Mouse (Mus musculus) midbrain, embryonic 14.5 days (tissue): ENCODE results near the gene Dhrs4. TPM values are rescaled to one million over a fixed set of nuclear protein-coding genes. Genes with fewer than 3 reads are reported as not detected.

Experiments used
- ATAC-seq: fragments of 200-750 bp; cut with Nextera tagmentation; 2 replicates; pipeline ENCODE4 v1.8.0; 2017; ENCODE audit warnings: moderate number of reproducible peaks, moderate library complexity; ENCODE audit not compliant: low FRiP score, low TSS enrichment
- DNase-seq: peaks from one replicate; pipeline ENCODE4 v3.0.0-alpha.2; 2015
- H3K27ac ChIP-seq: fragments of 300-500 bp; sonication (generic); replicated peaks from 2 replicates; pipeline ENCODE4 v1.5.1; 2014; ENCODE audit warnings: mild to moderate bottlenecking, low read depth, low read length, moderate library complexity
- H3K27me3 ChIP-seq: fragments of 300-500 bp; sonication (generic); 2 replicates; pipeline ENCODE4 v1.6.1; 2014; ENCODE audit warnings: low read length, control low read depth, mixed read lengths; ENCODE audit not compliant: control insufficient read depth, insufficient read depth
- H3K36me3 ChIP-seq: fragments of 300-500 bp; sonication (generic); 2 replicates; pipeline ENCODE4 v1.6.1; 2014; ENCODE audit warnings: low read length, control low read depth; ENCODE audit not compliant: control insufficient read depth, insufficient read depth
- H3K4me1 ChIP-seq: fragments of 300-500 bp; sonication (generic); 2 replicates; pipeline ENCODE4 v1.6.1; 2014; ENCODE audit warnings: mild to moderate bottlenecking, antibody characterized with exemption, low read length, control low read depth; ENCODE audit not compliant: control insufficient read depth, insufficient read depth
- H3K4me2 ChIP-seq: fragments of 300-500 bp; sonication (generic); 2 replicates; pipeline ENCODE4 v1.6.1; 2014; ENCODE audit warnings: mild to moderate bottlenecking, low read length, moderate library complexity
- H3K4me3 ChIP-seq: fragments of 300-500 bp; sonication (generic); replicated peaks from 2 replicates; pipeline ENCODE4 v1.5.1; 2014; ENCODE audit warnings: low read depth, low read length
- H3K9ac ChIP-seq: fragments of 300-500 bp; sonication (generic); replicated peaks from 2 replicates; pipeline ENCODE4 v1.6.1; 2014; ENCODE audit warnings: mild to moderate bottlenecking, low read length, moderate library complexity
- H3K9me3 ChIP-seq: fragments of 300-500 bp; sonication (generic); 2 replicates; pipeline ENCODE4 v1.6.1; 2016; ENCODE audit warnings: low read length, control low read depth, mixed read lengths; ENCODE audit not compliant: control insufficient read depth
- WGBS: fragments of 180-500 bp; shearing (Covaris S2); extraction: QIAGEN DNeasy Blood & Tissue Kit; methylation state at CpG from one replicate; pipeline ENCODE4 v1.1.7; 2014; 5-methylcytosine and 5-hydroxymethylcytosine counted together
- polyA plus RNA-seq: library from polyadenylated mRNA; unstranded; fragments of >200 nt; fragmentation: Nextera tagmentation; extraction: Ambion mirVana; gene quantifications from 2 replicates; pipeline ENCODE4 v1.2.1, GENCODE M21; 2014

Gene Dhrs4
- polyA plus RNA-seq, 1 experiment from 2014 or later, result 11.5 TPM

- Histone ChIP-seq H3K27ac (no peak overlapping the region), H3K4me3 (no peak overlapping the region), H3K4me2 (no peak overlapping the region), H3K4me1 (no peaks in the 10 kb centered on the region), H3K9me3 (0 out of 2 replicates have a peak, but pooled peaks cover 3% of the 10 kb centered on the region), H3K36me3 (no peaks in the 10 kb centered on the region), H3K9ac (no peak overlapping the region), H3K27me3 (no peaks in the 10 kb centered on the region)
- 90% methylated on average over 3 of the region's 3 CpGs for WGBS
- ATAC-seq (no peak), DNase-seq (no peak)
These were observed 19.8 kb upstream of the Dhrs4 start for GRCm38 (mm10) chr14:55458761-55459160.

DNA sequence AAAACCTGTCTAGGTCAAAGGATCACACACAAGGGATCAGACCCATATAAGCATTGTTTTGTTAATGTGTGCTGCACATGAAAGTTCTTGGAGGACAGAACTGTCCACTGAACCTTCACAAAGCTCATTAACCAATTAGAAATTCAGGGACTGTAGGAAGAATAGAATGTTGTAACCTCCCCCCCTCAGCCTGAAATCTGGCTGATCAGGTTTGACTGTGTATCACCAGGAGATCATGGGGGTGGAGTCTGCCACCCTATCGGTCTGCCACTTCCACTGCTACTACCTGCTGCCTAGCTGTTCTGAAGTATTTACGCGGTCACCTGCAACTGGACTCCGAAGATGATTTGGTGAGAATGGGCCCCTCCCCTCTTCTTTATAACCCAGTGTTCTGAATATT is 18.8 kb upstream of the Dhrs4 start:
- no peak overlapping the region for H3K9ac ChIP-seq
- ATAC-seq (no peak), DNase-seq (no peak)
- no peaks in the 10 kb centered on the region for H3K36me3 ChIP-seq
- H3K4me2 ChIP-seq, result no peak overlapping the region
- 78% methylated on average over 4 of the region's 4 CpGs for WGBS
- H3K27me3 ChIP-seq, result no peaks in the 10 kb centered on the region
- H3K27ac ChIP-seq, result no peak overlapping the region
- H3K4me1 ChIP-seq, result no peaks in the 10 kb centered on the region
- no peak overlapping the region for H3K4me3 ChIP-seq
- H3K9me3 ChIP-seq, result 0 out of 2 replicates have a peak, but pooled peaks cover 3% of the 10 kb centered on the region

GRCm38 (mm10) chr14:55460297-55460696 is 18.3 kb upstream of the Dhrs4 start:
- no peak for DNase-seq
- Histone ChIP-seq H3K36me3 (no peaks in the 10 kb centered on the region), H3K9ac (no peak overlapping the region), H3K27ac (no peak overlapping the region), H3K9me3 (0 out of 2 replicates have a peak, but pooled peaks cover 3% of the 10 kb centered on the region), H3K4me2 (no peak overlapping the region), H3K4me3 (no peak overlapping the region), H3K4me1 (no peaks in the 10 kb centered on the region), H3K27me3 (no peaks in the 10 kb centered on the region)
- no peak for ATAC-seq
- 72% methylated on average over 10 of the region's 10 CpGs for WGBS

DNA sequence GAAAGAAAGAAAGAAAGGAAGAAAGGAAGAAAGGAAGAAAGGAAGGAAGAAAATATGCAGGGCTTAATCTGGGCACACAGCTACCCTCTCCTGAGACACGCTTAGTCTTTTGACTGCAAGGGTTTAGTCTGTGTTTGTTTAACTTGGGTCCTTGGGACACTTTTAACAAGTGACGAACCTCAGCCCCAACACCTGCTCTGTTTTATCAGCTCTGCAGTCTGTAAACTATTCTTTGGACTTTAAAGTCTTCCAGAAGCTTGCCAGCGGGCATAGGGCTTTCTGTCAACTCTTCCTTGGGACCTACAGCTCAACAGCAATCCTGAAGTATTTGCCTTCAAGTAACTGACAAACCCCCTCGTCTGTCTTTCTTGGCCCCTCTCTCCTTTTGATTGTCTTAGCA is 16.8 kb upstream of the Dhrs4 start:
- WGBS, result 76% methylated on average over 4 of the region's 4 CpGs
- no peaks in the 10 kb centered on the region for H3K36me3 ChIP-seq
- H3K4me1 ChIP-seq, result no peaks in the 10 kb centered on the region
- H3K4me3 ChIP-seq, result no peak overlapping the region
- ATAC-seq (no peak), DNase-seq (no peak)
- no peak overlapping the region for H3K4me2 ChIP-seq
- H3K27ac ChIP-seq, result no peak overlapping the region
- H3K9ac ChIP-seq, result no peak overlapping the region
- H3K9me3 ChIP-seq, result no peaks in the 10 kb centered on the region
- no peaks in the 10 kb centered on the region for H3K27me3 ChIP-seq

DNA sequence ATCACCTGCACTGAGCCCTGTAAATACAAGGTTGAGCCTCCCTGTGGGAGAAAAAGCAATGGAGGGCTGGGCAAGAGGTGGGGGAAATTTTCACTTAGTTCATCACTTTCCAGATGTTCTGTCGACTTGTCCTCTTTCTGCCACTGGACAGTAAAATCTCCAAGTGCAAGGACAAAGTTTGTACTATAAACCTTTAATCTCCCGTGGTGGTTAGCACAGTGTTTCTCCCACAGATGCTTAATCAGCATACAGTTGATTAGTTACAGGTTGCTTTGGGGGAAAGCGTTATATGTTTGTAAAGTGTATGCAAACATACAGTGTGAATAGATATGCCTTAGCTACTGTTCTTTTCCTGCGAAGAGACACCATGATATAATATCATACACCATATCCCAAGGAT is 12.1 kb upstream of the Dhrs4 start:
- H3K36me3 ChIP-seq, result no peaks in the 10 kb centered on the region
- no peak overlapping the region for H3K27ac ChIP-seq
- no peak overlapping the region for H3K9ac ChIP-seq
- H3K27me3 ChIP-seq, result no peaks in the 10 kb centered on the region
- no peak overlapping the region for H3K4me3 ChIP-seq
- 82% methylated on average over 4 of the region's 4 CpGs for WGBS
- H3K9me3 ChIP-seq, result no peaks in the 10 kb centered on the region
- no peak for ATAC-seq
- DNase-seq, result no peak
- H3K4me2 ChIP-seq, result no peak overlapping the region
- H3K4me1 ChIP-seq, result no peaks in the 10 kb centered on the region

DNA sequence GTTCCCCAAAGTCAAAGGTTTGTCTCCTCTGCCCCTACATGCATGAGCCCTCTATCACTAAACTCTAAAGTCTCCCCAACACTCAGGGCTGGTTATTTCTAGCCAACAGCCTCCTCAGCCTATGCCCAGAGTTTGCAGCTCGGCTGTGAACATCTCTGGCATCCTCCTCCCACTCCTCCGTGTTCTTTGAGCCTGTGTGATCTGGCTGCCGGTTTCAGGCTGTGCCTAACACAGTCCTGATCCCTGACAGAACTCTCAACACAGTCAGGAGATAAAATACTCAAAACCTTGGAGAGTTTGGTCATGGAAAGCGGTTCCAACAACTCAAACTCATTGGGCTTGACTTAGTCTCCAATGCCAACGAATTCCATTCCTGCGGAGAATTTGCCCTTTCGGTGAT is 11.4 kb upstream of the Dhrs4 start:
- Histone ChIP-seq H3K9me3 (no peaks in the 10 kb centered on the region), H3K27ac (no peak overlapping the region), H3K9ac (no peak overlapping the region), H3K36me3 (no peaks in the 10 kb centered on the region), H3K4me2 (no peak overlapping the region), H3K4me1 (no peaks in the 10 kb centered on the region), H3K27me3 (no peaks in the 10 kb centered on the region), H3K4me3 (no peak overlapping the region)
- WGBS, result 82% methylated on average over 7 of the region's 7 CpGs
- DNase-seq, result no peak
- no peak for ATAC-seq

DNA sequence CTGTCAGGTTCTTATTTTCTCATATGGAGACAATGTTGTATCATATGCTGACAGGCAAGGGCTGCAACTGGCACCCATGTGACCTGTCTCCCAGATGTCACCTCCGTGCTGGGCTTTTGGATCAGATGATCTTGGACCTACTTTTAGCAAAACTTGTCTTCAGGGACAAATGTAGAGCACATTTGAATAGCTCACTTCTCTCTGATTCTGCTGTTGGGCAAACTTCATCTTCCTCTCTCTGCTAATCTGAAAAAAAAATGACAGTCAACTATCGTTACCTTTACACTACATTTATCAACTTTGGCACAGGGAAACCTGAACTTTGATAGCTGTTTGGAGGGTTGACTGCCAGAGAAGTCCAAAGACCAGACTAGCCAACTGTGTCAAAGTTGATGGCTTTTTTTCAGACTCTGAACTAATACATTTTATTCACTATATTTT is 10.2 kb upstream of the Dhrs4 start:
- Histone ChIP-seq H3K4me2 (no peak overlapping the region), H3K4me3 (no peak overlapping the region), H3K9ac (no peak overlapping the region), H3K4me1 (no peaks in the 10 kb centered on the region), H3K27me3 (no peaks in the 10 kb centered on the region), H3K36me3 (no peaks in the 10 kb centered on the region), H3K9me3 (no peaks in the 10 kb centered on the region), H3K27ac (no peak overlapping the region)
- no peak for DNase-seq
- ATAC-seq, result no peak
- WGBS, result 93% methylated on average over 2 of the region's 2 CpGs

- 95% methylated on average over 2 of the region's 2 CpGs for WGBS
These were observed 9.5 kb upstream of the Dhrs4 start for GRCm38 (mm10) chr14:55469041-55469440.

DNA sequence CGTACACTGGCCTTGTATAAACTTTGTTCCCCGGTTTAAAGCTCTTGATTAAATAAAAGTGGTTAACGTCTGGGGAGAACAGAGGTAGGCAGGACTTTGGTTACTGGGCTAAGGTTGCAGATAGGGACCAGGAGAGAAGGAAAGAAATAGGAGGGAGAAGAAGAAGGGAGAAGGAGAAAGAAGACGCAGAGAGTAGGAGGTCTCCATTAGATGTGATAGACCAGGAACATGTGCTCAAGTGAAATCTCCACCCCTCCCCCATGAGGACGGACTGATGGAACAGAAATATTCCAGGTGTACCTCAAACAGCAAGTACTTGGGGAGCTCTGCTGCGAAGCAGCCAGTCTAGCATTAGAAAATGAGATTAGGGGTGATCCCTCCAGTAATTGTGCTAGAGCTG is 8.7 kb upstream of the Dhrs4 start:
- no peaks in the 10 kb centered on the region for H3K36me3 ChIP-seq
- DNase-seq (no peak), ATAC-seq (no peak)
- 85% methylated on average over 6 of the region's 6 CpGs for WGBS
- no peaks in the 10 kb centered on the region for H3K27me3 ChIP-seq
- H3K9ac ChIP-seq, result no peak overlapping the region
- no peaks in the 10 kb centered on the region for H3K4me1 ChIP-seq
- H3K27ac ChIP-seq, result no peak overlapping the region
- H3K4me2 ChIP-seq, result no peak overlapping the region
- H3K4me3 ChIP-seq, result no peak overlapping the region
- H3K9me3 ChIP-seq, result no peaks in the 10 kb centered on the region

More at GRCm38 (mm10) chr14:55469041-55469440, 9.5 kb upstream of the Dhrs4 start:
- Histone ChIP-seq H3K9ac (no peak overlapping the region), H3K4me2 (no peak overlapping the region), H3K4me1 (no peaks in the 10 kb centered on the region), H3K27ac (no peak overlapping the region), H3K9me3 (no peaks in the 10 kb centered on the region), H3K36me3 (no peaks in the 10 kb centered on the region), H3K4me3 (no peak overlapping the region), H3K27me3 (no peaks in the 10 kb centered on the region)
- ATAC-seq, result no peak
- DNase-seq, result no peak
